Mouse (Mus musculus) testis, adult 2 months (tissue): Measurements from ENCODE around the gene Cldn18. TPM values are rescaled to one million over a fixed set of nuclear protein-coding genes. Genes with fewer than 3 reads are reported as not detected.

Experiments
- H3K27ac ChIP-seq: fragments of 200-500 bp; 2 replicates; pipeline ENCODE4 v1.5.1; 2012; ENCODE audit warnings: low read depth, low read length; ENCODE audit not compliant: control insufficient read depth, insufficient read depth
- H3K27me3 ChIP-seq: fragments of 200-500 bp; 2 replicates; pipeline ENCODE4 v1.6.1; 2012; ENCODE audit warnings: mild to moderate bottlenecking, low read length, moderate library complexity; ENCODE audit not compliant: control insufficient read depth, insufficient read depth
- H3K36me3 ChIP-seq: fragments of 200-500 bp; 2 replicates; pipeline ENCODE4 v1.6.1; 2012; ENCODE audit warnings: mild to moderate bottlenecking, low read length; ENCODE audit not compliant: control insufficient read depth, insufficient read depth
- H3K4me1 ChIP-seq: fragments of 200-500 bp; 2 replicates; pipeline ENCODE4 v1.6.1; 2012; ENCODE audit warnings: low read length; ENCODE audit not compliant: control insufficient read depth, insufficient read depth
- H3K4me3 ChIP-seq: fragments of 200-500 bp; 2 replicates; pipeline ENCODE4 v1.5.1; 2012; ENCODE audit warnings: low read depth, mild to moderate bottlenecking, low read length, moderate library complexity, mixed read lengths; ENCODE audit not compliant: control insufficient read depth
- CTCF ChIP-seq: fragments of 200-500 bp; IDR thresholded peaks from 2 replicates; pipeline ENCODE4 v1.5.1; 2012; ENCODE audit warnings: low read depth, mild to moderate bottlenecking, inconsistent platforms, low read length, moderate library complexity; ENCODE audit not compliant: control insufficient read depth, insufficient read depth, insufficient replicate concordance
- POLR2A ChIP-seq: fragments of 200-500 bp; IDR thresholded peaks from 2 replicates; pipeline ENCODE4 v1.6.1; 2012; ENCODE audit warnings: low read depth, mild to moderate bottlenecking, inconsistent platforms, low read length, moderate library complexity; ENCODE audit not compliant: control insufficient read depth
- polyA plus RNA-seq: library from polyadenylated mRNA; depleted of rRNA; stranded (reverse); fragments of >200 nt; gene quantifications from 2 replicates; pipeline ENCODE4 v1.2.3, GENCODE M21; 2012

Gene Cldn18
- polyA plus RNA-seq, 1 experiment, result 0.04 TPM

- Histone ChIP-seq H3K4me3 (peak overlapping the region; percentile 45), H3K36me3 (no peaks in the 10 kb centered on the region), H3K27me3 (no peaks in the 10 kb centered on the region), H3K4me1 (peaks cover 2% of the 10 kb centered on the region), H3K27ac (peak overlapping the region; percentile 70)
- TF ChIP-seq CTCF, result no peak
- TF ChIP-seq POLR2A, result no peak
These were observed 35.0 kb downstream of the Cldn18 start for GRCm38 (mm10) chr9:99681980-99682570.

- H3K36me3 ChIP-seq, result no peaks in the 10 kb centered on the region
- no peak for TF ChIP-seq POLR2A
- no peak for TF ChIP-seq CTCF
- no peak overlapping the region for H3K4me3 ChIP-seq
- H3K27me3 ChIP-seq, result no peaks in the 10 kb centered on the region
- no peak overlapping the region for H3K27ac ChIP-seq
- no peaks in the 10 kb centered on the region for H3K4me1 ChIP-seq
These were observed 41.4 kb downstream of the Cldn18 start for GRCm38 (mm10) chr9:99675714-99676113.

GRCm38 (mm10) chr9:99671603-99672002 is 45.5 kb downstream of the Cldn18 start:
- H3K4me1 ChIP-seq, result no peaks in the 10 kb centered on the region
- no peaks in the 10 kb centered on the region for H3K27me3 ChIP-seq
- H3K27ac ChIP-seq, result no peak overlapping the region
- H3K36me3 ChIP-seq, result no peaks in the 10 kb centered on the region
- TF ChIP-seq CTCF, result no peak
- no peak overlapping the region for H3K4me3 ChIP-seq

GRCm38 (mm10) chr9:99667596-99667995 is 49.5 kb downstream of the Cldn18 start:
- H3K4me1 ChIP-seq, result no peaks in the 10 kb centered on the region
- TF ChIP-seq CTCF (no peak), POLR2A (no peak)
- H3K36me3 ChIP-seq, result no peaks in the 10 kb centered on the region
- H3K27me3 ChIP-seq, result no peaks in the 10 kb centered on the region
- H3K27ac ChIP-seq, result no peak overlapping the region
- H3K4me3 ChIP-seq, result no peak overlapping the region

GRCm38 (mm10) chr9:99662887-99663286 is 54.2 kb downstream of the Cldn18 start:
- no peaks in the 10 kb centered on the region for H3K36me3 ChIP-seq
- H3K27ac ChIP-seq, result no peak overlapping the region
- TF ChIP-seq CTCF (no peak), POLR2A (no peak)

GRCm38 (mm10) chr9:99662406-99662805 is 54.7 kb downstream of the Cldn18 start:
- Histone ChIP-seq H3K36me3 (no peaks in the 10 kb centered on the region), H3K4me3 (no peak overlapping the region), H3K27me3 (no peaks in the 10 kb centered on the region), H3K4me1 (no peaks in the 10 kb centered on the region), H3K27ac (no peak overlapping the region)
- TF ChIP-seq CTCF, result peak; percentile 81
- TF ChIP-seq POLR2A, result no peak

More at GRCm38 (mm10) chr9:99662887-99663286, 54.2 kb downstream of the Cldn18 start:
- no peak overlapping the region for H3K4me3 ChIP-seq
- H3K27me3 ChIP-seq, result no peaks in the 10 kb centered on the region
- no peaks in the 10 kb centered on the region for H3K4me1 ChIP-seq

- no peak overlapping the region for H3K4me3 ChIP-seq
- H3K36me3 ChIP-seq, result no peaks in the 10 kb centered on the region
- H3K27me3 ChIP-seq, result no peaks in the 10 kb centered on the region
- no peaks in the 10 kb centered on the region for H3K4me1 ChIP-seq
- no peak overlapping the region for H3K27ac ChIP-seq
- TF ChIP-seq CTCF, result no peak
- TF ChIP-seq POLR2A, result no peak
These were observed 55.4 kb downstream of the Cldn18 start for GRCm38 (mm10) chr9:99661606-99662166.
